Mouse (Mus musculus): ENCODE measurements around the gene Yars. TPM values are rescaled to one million over a fixed set of nuclear protein-coding genes. Genes with fewer than 3 reads are reported as not detected.

Gene Yars
- total and polyA plus RNA-seq, 2 experiments from 2014 or later, result 56.0 to 102 TPM

DNA sequence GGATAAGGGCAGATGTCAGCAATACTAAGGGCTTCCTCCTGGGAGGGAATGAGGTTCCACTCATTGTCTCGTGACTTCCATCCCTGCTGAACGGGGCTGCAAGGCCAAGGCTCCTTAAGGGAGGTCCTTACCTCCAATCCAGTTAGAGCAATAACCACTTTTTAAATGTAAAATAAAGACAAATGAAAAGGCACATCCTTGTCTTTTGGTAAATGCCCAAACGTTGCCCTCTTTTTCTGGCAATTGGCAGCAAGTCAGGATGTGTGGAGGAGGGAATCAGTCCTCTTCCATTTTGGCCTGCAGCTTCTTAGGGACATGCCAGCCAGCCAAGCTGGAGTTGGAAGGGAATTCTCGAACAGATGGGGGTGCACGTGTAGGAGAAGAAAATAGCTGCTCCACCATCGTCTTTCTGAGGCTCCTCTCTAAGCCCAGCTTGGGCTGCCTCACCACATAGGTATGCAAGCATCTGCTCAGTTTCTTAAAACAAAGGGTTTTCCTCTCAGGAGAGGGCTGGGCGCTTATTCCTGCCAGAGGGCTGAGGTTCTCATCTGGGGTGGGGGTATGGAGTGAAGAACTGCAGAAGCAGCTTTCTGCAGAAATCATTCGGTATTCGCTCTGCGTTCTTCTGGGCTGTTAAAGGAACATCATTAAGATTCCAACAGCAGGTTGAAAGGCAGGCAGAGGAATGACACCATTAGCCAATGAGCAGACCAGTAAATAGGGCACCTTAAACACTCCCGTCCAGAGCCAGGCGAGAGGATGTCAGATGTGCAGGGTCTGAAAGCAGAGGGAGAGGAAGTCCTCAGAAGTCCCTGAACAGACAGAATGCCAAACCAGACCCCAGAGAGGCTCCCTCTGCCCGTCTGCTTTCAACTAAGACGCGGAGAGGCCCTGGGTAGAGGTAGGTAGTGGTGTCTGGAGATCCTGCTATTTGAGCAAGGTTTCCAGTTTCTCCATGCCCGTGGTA is 44.9 kb upstream of the Yars start:
- DNase-seq (ENCODE audit: low spot score) (peak; percentile 83), ATAC-seq (peak; percentile 75)
- 28% methylated on average over 16 of the region's 16 CpGs for WGBS
- H3K9ac ChIP-seq (replicated peaks; ENCODE audit: low read length), result no peak overlapping the region
- H3K4me1 ChIP-seq (ENCODE audit: insufficient read depth, low read length), result peaks cover 38% of the 10 kb centered on the region
- no peak overlapping the region for H3K4me3 ChIP-seq (ENCODE audit: low read length)
- no peak for TF ChIP-seq CTCF (IDR thresholded peaks at IDR 0.05; ENCODE audit: low read depth)
- peak overlapping the region; percentile 9 for H3K4me2 ChIP-seq (ENCODE audit: low read depth, low read length)
- H3K27ac ChIP-seq, result peak overlapping the region; percentile 82
- H3K27me3 ChIP-seq (ENCODE audit: insufficient read depth, low read length), result no peaks in the 10 kb centered on the region
- H3K36me3 ChIP-seq (ENCODE audit: insufficient read depth, low read length), result peaks cover 2% of the 10 kb centered on the region; the same call in 1 of the 2 replicates
- no peaks in the 10 kb centered on the region for H3K9me3 ChIP-seq (ENCODE audit: low read length)

DNA sequence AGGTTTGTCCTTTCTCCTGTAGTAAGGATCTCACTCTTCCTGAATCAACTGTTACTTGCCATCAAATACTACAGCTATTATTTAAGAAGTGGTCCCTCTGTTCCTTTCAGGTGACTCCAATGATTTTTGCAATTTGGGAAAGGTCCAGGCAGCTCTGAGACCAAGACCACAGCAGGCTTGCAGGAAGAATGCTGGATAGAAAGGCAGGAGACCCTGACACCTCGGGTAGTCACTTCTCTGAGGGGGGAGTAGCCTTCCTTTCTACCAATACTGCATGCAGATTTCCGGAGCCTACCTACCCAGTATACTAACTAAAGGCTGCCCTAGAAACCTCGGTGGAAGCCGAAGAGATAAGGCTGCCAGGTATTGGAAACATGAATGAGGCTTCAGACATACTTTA is 44.1 kb upstream of the Yars start:
- no peak for TF ChIP-seq CTCF (IDR thresholded peaks at IDR 0.05; ENCODE audit: low read depth)
- no peaks in the 10 kb centered on the region for H3K27me3 ChIP-seq (ENCODE audit: insufficient read depth, low read length)
- DNase-seq (ENCODE audit: low spot score), result no peak
- 69% methylated on average over 4 of the region's 4 CpGs for WGBS
- H3K4me2 ChIP-seq (ENCODE audit: low read depth, low read length), result peak overlapping the region; percentile 9
- peak overlapping the region; percentile 82 for H3K27ac ChIP-seq
- peaks cover 6% of the 10 kb centered on the region; the same call in 1 of the 2 replicates for H3K36me3 ChIP-seq (ENCODE audit: insufficient read depth, low read length)
- H3K4me1 ChIP-seq (ENCODE audit: insufficient read depth, low read length), result peaks cover 33% of the 10 kb centered on the region
- no peak for ATAC-seq
- H3K9me3 ChIP-seq (ENCODE audit: low read length), result no peaks in the 10 kb centered on the region
- H3K9ac ChIP-seq (replicated peaks; ENCODE audit: low read length), result no peak overlapping the region
- H3K4me3 ChIP-seq (ENCODE audit: low read length), result no peak overlapping the region

DNA sequence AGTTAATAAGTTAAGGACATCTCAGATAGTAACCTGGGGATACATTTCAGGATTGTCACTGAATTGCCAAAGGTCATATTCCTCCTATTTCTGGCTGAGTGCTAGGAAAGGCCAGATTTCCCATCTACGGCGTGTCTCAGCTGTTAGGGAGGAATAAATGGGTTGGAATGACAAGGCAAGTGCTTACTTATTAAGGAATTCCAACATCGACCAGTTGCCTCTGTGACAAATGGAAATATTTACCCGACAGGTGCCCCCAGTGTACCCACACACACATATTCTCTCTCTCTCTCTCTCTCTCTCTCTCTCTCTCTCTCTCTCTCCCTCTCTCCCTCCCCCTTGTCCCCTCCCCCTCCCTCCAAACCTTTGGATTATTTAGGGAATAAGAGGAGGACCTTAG is 43.6 kb upstream of the Yars start:
- no peak for TF ChIP-seq CTCF (IDR thresholded peaks at IDR 0.05; ENCODE audit: low read depth)
- Histone ChIP-seq H3K9ac (replicated peaks; ENCODE audit: low read length) (no peak overlapping the region), H3K36me3 (ENCODE audit: insufficient read depth, low read length) (peaks cover 8% of the 10 kb centered on the region; the same call in 1 of the 2 replicates), H3K9me3 (ENCODE audit: low read length) (no peaks in the 10 kb centered on the region), H3K27ac (peak overlapping the region; percentile 82; the same call in 1 of the 2 replicates), H3K4me1 (ENCODE audit: insufficient read depth, low read length) (peaks cover 33% of the 10 kb centered on the region), H3K4me2 (ENCODE audit: low read depth, low read length) (no peak overlapping the region), H3K4me3 (ENCODE audit: low read length) (no peak overlapping the region), H3K27me3 (ENCODE audit: insufficient read depth, low read length) (no peaks in the 10 kb centered on the region)
- ATAC-seq, result no peak
- WGBS, result 63% methylated on average over 4 of the region's 4 CpGs
- DNase-seq (ENCODE audit: low spot score), result no peak

DNA sequence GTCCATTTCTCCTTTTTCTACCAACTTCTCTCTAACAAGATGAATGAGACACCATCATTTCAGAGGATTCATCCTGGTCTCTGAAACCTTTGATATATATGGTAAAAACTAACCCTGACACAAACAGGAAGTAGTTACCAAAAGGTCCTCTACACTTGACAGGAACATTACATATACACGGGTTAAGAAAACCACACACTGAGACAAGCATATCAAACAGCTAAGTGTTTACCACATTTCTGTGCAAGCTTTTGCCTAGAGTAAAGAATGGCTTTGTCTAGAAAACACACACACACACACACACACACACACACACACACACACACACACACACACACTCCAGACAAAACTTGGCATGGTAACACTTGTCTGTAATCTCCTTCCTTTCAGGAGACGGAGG is 43.2 kb upstream of the Yars start:
- peaks cover 9% of the 10 kb centered on the region; the same call in 1 of the 2 replicates for H3K36me3 ChIP-seq (ENCODE audit: insufficient read depth, low read length)
- WGBS, result 45% methylated on average over 2 of the region's 2 CpGs
- ATAC-seq (no peak), DNase-seq (ENCODE audit: low spot score) (no peak)
- no peaks in the 10 kb centered on the region for H3K9me3 ChIP-seq (ENCODE audit: low read length)
- no peak for TF ChIP-seq CTCF (IDR thresholded peaks at IDR 0.05; ENCODE audit: low read depth)
- no peak overlapping the region for H3K4me2 ChIP-seq (ENCODE audit: low read depth, low read length)
- peaks cover 31% of the 10 kb centered on the region for H3K4me1 ChIP-seq (ENCODE audit: insufficient read depth, low read length)
- H3K27ac ChIP-seq, result peak overlapping the region; percentile 82; the same call in 1 of the 2 replicates
- no peak overlapping the region for H3K4me3 ChIP-seq (ENCODE audit: low read length)
- H3K27me3 ChIP-seq (ENCODE audit: insufficient read depth, low read length), result no peaks in the 10 kb centered on the region
- no peak overlapping the region for H3K9ac ChIP-seq (replicated peaks; ENCODE audit: low read length)

DNA sequence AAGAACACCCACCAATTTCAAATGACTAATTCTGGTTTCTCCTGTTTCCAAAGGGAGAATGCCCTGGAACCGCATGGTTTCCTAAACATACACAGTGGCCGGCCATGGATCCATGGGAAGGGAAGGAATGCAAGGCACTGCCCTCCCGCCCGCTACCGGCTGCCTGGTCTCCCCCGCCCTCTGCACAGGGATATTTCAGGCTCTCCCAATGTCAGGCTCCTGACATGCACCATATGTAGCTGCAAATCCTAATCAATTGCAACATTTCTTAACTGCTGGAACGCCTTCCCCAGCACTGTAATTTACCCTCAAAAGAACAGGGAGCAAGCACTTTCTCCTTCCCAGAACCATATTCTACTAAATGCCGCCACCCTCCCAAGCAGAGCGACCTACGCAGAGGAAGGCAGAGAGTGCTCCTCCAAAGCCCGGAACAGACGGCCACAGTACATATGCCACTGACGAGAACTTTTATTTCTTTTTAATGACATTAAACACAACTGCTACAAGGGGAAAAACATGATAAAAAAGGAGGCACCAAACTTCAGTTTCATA is 41.9 kb upstream of the Yars start:
- H3K4me1 ChIP-seq (ENCODE audit: insufficient read depth, low read length), result peaks cover 20% of the 10 kb centered on the region
- ATAC-seq, result no peak
- no peaks in the 10 kb centered on the region for H3K27me3 ChIP-seq (ENCODE audit: insufficient read depth, low read length)
- no peak overlapping the region for H3K4me3 ChIP-seq (ENCODE audit: low read length)
- H3K27ac ChIP-seq, result no peak overlapping the region
- no peak overlapping the region for H3K4me2 ChIP-seq (ENCODE audit: low read depth, low read length)
- DNase-seq (ENCODE audit: low spot score), result no peak
- peaks cover 20% of the 10 kb centered on the region for H3K36me3 ChIP-seq (ENCODE audit: insufficient read depth, low read length)
- H3K9ac ChIP-seq (replicated peaks; ENCODE audit: low read length), result no peak overlapping the region
- TF ChIP-seq CTCF (IDR thresholded peaks at IDR 0.05; ENCODE audit: low read depth), result no peak
- no peaks in the 10 kb centered on the region for H3K9me3 ChIP-seq (ENCODE audit: low read length)
- 81% methylated on average over 13 of the region's 13 CpGs for WGBS

DNA sequence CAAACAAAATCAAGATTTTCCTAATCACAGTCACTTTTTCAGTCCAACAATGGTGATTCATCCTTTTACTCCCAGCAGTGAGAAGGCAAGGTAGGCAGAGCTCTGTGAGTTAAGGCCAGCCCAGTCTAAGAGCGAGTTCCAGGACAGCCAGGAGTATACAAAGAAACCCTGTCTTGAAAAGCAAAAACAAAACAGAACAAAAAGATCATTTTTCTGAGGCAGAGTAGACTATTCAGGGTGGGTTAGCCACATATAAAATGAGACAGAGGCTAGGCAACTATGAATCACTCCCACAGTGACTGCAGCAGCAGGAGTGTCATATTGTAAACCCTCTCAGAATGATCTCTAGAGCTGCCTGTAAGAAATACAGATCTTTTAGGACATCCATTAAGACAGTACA is 40.2 kb upstream of the Yars start:
- Histone ChIP-seq H3K4me3 (ENCODE audit: low read length) (no peak overlapping the region), H3K9me3 (ENCODE audit: low read length) (no peaks in the 10 kb centered on the region), H3K27me3 (ENCODE audit: insufficient read depth, low read length) (no peaks in the 10 kb centered on the region), H3K27ac (no peak overlapping the region), H3K4me1 (ENCODE audit: insufficient read depth, low read length) (peaks cover 11% of the 10 kb centered on the region; the same call in 1 of the 2 replicates), H3K9ac (replicated peaks; ENCODE audit: low read length) (no peak overlapping the region), H3K36me3 (ENCODE audit: insufficient read depth, low read length) (peaks cover 26% of the 10 kb centered on the region), H3K4me2 (ENCODE audit: low read depth, low read length) (no peak overlapping the region)
- no peak for ATAC-seq
- DNase-seq (ENCODE audit: low spot score), result no peak
- 65% methylated on average over 1 of the region's 1 CpGs for WGBS
- TF ChIP-seq CTCF (IDR thresholded peaks at IDR 0.05; ENCODE audit: low read depth), result no peak

All from hindbrain, postnatal 0 days (tissue).